Mouse (Mus musculus) left cerebral cortex, adult 6 months (tissue): ENCODE data around the gene Csk. TPM values are rescaled to one million over a fixed set of nuclear protein-coding genes. Genes with fewer than 3 reads are reported as not detected.

Source experiments
- long read RNA-seq, 2 experiments: library from polyadenylated mRNA; unstranded; transcript quantifications; one replicate each; pipeline ENCODE4 v2.0.0; 2019 to 2020
- polyA plus RNA-seq: library from polyadenylated mRNA; unstranded; fragments of <200 nt; fragmentation: Nextera tagmentation; gene quantifications from 2 replicates; pipeline ENCODE4 v1.2.3, GENCODE M21; 2021

The Csk gene
- 4.2 and 6.2 TPM in 2 replicates for polyA plus RNA-seq
- long read RNA-seq, experiment 1, transcript Csk-201 (13 exons, 2,749 nt): major isoform, 19 of 32 reads
- long read RNA-seq, experiment 1, partial matches to known transcripts: 8 of 32 reads
- long read RNA-seq, experiment 1, other reads (novel, unspliced or antisense): 3 of 32 reads
- long read RNA-seq, experiment 2, partial matches to known transcripts: 3 of 4 reads
- long read RNA-seq, experiment 2, other reads (novel, unspliced or antisense): 0 of 4 reads

GRCm38 (mm10) chr9:57653283-57653682 lies at the start of gene Csk:
Gene Csk, minus strand, starts transcription at chr9:57653631.

GRCm38 (mm10) chr9:57687751-57688150 lies 34.3 kb upstream of the Csk start, which contains the start of gene Cyp1a1:
Gene Cyp1a1, plus strand, starts transcription at chr9:57687928.

GRCm38 (mm10) chr9:57683520-57683919 lies 30.1 kb upstream of the Csk start, which contains the start of gene Cyp1a2:
Gene Cyp1a2, minus strand, starts transcription at chr9:57683703.

GRCm38 (mm10) chr9:57620674-57621073 lies 32.8 kb downstream of the Csk start, which contains the start of gene Lman1l:
Gene Lman1l, minus strand, starts transcription at chr9:57620774.

GRCm38 (mm10) chr9:57606139-57606851 lies 47.1 kb downstream of the Csk start, which contains the start of gene Cplx3:
Gene Cplx3, minus strand, starts transcription at chr9:57606281.

GRCm38 (mm10) chr9:57589224-57590126 lies 64.0 kb downstream of the Csk start, which contains the start of gene Ulk3:
Gene Ulk3, plus strand, starts transcription at chr9:57589452.

Other genes starting within 250 kb of the Csk start
- gene Ppcdc, start 213.5 kb downstream of the Csk start, polyA plus RNA-seq: 15.0 and 15.5 TPM in 2 replicates
- 177 and 316 TPM in 2 replicates for gene Scamp5, start 185.6 kb downstream of the Csk start, polyA plus RNA-seq
- 28.6 and 31.5 TPM in 2 replicates for gene Rpp25, start 149.6 kb downstream of the Csk start, polyA plus RNA-seq
- gene Cox5a, start 132.4 kb downstream of the Csk start, polyA plus RNA-seq: 1,376 and 1,378 TPM in 2 replicates
- gene Fam219b, start 116.1 kb downstream of the Csk start, polyA plus RNA-seq: 10.2 and 15.6 TPM in 2 replicates
- gene Mpi, start 100.9 kb downstream of the Csk start, polyA plus RNA-seq: 43.9 and 57.3 TPM in 2 replicates
- gene Scamp2, start 92.7 kb downstream of the Csk start, polyA plus RNA-seq: 27.6 and 31.6 TPM in 2 replicates
- gene Ulk3, start 64.2 kb downstream of the Csk start, polyA plus RNA-seq: 9.0 and 10.7 TPM in 2 replicates
- 14.1 and 17.1 TPM in 2 replicates for gene Cplx3, start 47.4 kb downstream of the Csk start, polyA plus RNA-seq
- not detected in 2 replicates for gene Lman1l, start 32.9 kb downstream of the Csk start, polyA plus RNA-seq
- gene Cyp1a2, start 30.1 kb upstream of the Csk start, polyA plus RNA-seq: not detected in 2 replicates
- 0.08 and 0.15 TPM in 2 replicates for gene Cyp1a1, start 34.3 kb upstream of the Csk start, polyA plus RNA-seq
- gene Edc3, start 54.9 kb upstream of the Csk start, polyA plus RNA-seq: 9.0 and 10.6 TPM in 2 replicates
- gene Clk3, start 112.2 kb upstream of the Csk start, polyA plus RNA-seq: 34.3 and 39.4 TPM in 2 replicates
- gene Arid3b, start 183.2 kb upstream of the Csk start, polyA plus RNA-seq: 2.2 and 2.8 TPM in 2 replicates